Mouse (Mus musculus): ENCODE measurements around the gene Slc35e4.
"Not testable (repeated sequence)": the region's sequence is repeated elsewhere in the genome, so short reads cannot be mapped to it uniquely, and the experiment has no call there.

Slc35e4 gene

DNA sequence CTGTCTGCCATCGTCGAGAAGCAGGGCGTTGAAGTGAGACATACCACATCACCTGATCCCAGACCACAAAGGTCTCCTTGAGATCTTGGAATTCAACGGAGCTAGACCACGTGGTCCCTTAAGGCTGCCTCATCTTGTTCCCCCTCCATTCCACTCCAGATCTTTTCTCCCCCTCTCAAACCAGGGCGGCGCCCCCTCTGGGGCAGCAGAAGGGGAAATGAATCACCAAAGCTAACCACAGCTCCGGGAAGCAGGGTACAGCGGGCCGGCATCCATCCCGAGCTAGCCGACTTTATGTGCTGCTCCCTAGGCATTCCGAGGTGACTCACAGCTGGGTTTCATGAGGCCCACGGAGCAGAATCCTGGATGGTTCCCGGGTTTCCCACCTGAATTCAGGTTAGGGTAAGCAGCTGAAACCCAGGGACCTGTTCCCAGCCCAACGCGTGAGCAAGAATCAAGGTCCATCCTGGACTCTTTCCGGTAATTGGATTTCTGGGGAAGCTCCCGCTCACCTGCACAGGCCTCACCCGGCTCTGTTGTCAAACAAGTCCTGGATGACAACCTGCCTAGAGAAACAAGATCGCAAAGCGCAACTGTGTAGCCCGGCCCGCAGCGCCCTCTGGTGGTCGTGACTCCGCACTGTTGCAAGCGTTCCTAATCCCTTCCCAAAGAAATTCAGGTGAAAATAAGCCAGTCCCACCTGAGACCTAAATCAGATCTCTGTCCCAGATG, at the start of gene Slc35e4:
Gene Slc35e4, minus strand, starts transcription at position 556 of the 732 bp plus-strand sequence.
- peak; percentile 57 for DNase-seq (ENCODE audit: low spot score)

DNA sequence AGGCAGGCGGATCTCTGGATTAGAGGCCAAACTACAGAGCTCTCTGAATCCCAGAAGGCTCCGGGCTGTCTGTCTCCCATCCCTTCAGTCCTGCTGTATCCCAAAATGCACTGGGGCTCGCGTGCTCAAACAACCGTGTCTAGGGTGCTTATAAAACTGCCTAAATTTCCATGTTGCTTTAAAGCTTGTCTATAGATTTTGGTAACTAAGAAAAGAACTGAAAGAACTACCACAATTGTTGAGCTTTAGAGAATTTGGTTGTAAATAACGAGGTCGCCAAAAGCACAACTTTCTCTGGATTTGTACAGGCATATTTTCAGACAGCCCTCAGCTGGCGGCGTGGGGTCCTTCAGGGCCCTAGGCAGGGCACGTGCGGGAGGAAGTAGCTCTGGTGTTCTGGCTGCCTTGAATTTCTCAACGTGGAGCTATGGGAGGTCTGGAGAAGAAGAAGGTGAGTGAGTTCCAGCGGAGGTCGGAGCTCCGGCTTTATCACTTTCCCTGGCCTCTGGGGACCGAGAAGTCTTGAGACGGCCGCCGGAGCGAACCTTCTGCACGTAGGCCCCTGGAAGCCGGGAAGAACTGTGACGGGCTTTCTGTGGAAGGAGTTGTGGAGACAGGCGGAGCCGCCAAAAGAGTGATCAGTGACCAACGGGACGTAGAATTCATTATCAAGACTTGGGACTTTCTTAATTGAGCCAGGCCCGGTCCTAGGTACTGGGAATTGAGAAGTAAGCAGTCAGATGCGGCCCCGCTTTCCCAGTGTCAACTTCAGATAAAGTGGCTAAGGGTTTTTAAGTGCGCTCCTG, 49.3 kb upstream of the Slc35e4 start, which contains the start of gene Pes1:
Gene Pes1, plus strand, starts transcription at position 366 of the 806 bp plus-strand sequence.
- DNase-seq (ENCODE audit: low spot score): no peak

DNA sequence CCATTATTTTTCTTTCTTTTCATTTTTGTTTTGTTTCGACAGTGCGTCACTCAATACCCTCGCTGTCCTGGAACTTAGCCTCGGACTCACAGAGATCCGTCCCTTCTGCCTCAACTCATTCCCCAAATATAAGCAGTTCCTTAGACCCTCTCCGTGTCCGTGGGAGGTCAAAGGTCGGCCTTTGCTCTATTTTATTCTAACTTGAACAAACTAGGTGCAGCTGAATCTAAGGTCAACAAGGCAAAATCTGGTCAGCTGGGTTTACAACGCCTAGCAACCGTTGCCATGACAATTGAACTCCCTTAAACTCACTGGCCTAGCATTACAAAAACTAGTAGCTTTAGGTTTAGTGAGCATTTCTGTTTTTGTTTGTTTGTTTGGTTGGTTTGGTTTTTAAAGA, 48.7 kb upstream of the Slc35e4 start:
- no peak for DNase-seq (ENCODE audit: low spot score)

DNA sequence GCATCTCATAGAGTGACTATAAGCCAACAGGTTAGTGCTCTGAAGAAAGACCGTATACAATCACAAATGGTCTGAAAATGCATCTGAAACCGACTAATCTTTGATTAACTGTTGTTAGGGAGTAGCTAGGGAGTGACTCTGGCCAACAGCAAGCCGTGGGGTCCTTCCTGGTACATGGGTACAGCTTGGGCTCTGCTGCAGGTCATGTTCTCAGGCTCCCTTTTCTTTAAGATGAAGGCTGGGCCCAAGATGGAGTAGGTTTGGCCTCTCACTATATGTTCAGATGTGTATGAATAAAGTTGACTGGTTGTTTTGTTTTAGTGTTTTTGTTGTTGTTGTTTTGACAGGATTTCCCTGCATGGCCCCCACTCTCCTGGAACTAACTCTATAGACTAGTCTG, 47.3 kb upstream of the Slc35e4 start:
- DNase-seq (ENCODE audit: low spot score): no peak

DNA sequence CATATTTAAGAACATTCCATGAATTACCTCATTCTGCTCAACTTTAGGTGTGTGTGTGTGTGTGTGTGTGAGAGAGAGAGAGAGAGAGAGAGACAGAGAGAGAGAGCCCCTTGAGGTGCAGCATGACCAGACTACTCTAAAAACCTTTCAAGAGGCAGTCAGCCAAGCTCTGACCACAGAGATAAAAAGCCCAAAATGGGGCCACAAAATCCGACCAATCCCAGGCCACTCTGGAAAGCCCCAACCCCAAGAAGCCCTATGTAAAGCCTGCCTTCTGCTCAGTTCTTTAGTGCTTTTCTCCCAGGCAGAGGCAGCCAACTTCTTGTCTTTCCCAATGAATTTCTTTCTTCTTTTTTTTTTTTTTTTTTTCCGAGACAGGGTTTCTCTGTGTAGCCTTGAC, 46.4 kb upstream of the Slc35e4 start:
- no peak for DNase-seq (ENCODE audit: low spot score)

DNA sequence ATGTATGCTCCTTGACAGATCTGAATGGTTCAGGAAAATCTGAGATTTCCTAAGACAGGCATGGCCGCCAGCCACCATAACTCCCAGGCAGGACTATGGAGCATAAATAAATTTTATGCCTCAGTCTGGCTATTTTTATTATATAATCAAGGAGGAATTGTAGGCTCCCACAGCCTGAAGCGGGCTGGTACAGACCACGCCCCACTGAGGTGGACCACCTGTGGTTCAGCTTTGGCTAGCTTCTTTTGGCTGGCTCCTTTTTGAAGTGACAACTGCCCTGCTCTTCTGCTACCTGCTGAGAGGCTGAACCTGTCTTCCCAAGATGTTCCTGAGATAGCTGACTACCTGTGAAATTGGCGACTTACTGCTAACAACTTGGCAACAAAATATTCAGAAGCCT, 40.9 kb upstream of the Slc35e4 start:
- not testable (repeated sequence) for DNase-seq (ENCODE audit: low spot score)

DNA sequence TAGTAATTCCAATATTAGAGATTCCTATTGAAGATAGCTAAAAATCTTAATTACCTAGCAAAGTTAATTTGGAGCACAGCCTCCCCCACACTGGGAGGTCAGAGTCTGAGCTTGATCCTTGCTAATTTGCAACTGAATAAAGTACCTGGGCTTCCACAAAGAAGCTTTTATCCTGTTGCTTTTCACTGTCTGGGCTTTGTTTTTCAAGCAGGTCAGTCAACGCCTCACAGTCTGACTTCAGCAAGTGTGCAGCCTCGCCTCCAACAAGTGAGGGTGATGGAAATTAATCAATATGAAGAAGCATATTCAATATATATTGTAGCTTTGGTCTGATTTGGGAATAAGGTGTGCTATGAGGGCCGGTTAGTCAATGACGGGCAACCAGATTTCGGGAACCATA, 40.4 kb upstream of the Slc35e4 start:
- DNase-seq (ENCODE audit: low spot score): not testable (repeated sequence)

DNA sequence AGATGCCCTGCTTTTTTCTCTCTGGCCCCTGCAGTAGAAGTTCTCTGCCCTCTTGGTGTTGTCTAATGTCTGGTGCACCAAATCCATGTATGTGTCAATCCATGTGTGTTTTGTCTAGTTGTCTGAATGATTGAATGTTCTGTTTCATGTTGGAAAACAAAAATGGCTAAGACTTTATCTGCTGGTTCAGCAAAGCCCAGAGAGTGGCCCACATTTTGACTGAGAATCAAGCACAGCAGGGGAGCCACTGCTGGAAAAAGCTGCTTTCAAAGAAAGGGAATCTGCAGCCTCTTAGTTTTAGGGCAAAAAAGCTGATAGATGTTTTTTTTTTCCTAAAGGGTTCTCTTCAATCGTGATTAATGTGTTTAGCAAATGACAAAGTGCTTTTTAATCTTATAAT, 31.9 kb upstream of the Slc35e4 start:
- DNase-seq (ENCODE audit: low spot score): no peak

DNA sequence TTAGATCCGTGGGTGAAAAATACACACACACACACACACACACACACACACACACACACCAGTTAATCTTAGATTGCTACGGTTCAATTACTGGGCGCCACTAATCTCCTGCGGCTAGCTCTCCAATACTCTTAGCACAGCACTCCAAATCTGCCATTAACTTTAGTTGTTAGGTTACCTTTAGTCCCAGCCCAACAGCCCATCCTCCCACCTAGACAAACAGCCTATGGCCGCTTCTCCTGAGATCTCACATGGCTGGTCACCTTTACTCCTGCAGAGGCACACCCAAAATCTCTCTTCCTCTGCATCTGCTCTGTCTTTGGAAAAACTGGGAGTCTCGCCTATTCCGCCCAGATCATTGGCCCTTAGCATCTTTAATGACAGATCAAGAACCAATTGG, 26.9 kb upstream of the Slc35e4 start:
- no peak for DNase-seq (ENCODE audit: low spot score)

DNA sequence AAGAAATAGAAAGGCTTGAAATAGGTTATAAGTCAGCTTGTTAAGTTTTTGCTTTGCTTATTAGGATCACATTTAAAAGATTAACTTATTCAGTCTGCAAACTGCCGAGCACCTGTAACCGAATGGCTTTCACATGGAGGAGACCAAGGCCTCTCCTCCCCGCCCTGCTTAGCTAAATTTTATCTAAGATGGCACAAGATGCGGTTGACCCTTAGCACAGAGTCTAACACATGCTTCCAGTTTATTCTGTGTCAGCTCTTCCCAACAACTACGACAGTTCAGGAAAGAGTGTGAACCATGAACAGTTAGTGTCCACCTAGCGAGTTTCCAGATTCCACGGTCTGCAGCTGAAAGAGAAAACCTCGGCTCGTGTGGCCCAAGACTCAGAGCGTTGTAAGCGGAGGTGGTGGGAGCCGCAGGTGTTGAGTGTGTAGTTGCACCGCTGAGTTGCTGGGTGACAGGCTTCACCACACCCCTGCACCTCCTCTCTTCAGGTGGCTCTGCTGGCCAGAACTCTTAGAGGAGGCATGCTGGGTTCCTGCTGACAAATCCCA, 22.9 kb upstream of the Slc35e4 start:
- no peak for DNase-seq (ENCODE audit: low spot score)

DNA sequence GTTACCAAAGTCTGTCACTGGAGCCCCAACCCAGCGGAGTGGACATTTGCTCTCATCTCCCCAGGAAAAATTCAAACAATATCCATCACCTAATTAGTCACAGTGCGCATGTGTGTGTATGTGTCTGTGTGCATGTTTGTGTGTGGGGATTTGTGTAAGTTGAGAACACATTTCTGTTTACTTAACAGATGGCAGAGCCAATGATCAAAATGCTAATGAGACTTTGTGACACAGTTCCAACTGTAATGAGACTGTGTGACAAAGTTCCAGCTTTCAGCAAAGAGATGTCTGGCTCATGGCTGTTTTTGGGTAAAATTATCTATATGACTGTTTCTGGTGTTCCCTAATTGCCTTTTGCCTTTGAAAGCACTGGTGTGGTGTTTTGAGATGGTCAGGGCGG, 21.9 kb upstream of the Slc35e4 start:
- DNase-seq (ENCODE audit: low spot score): no peak

DNA sequence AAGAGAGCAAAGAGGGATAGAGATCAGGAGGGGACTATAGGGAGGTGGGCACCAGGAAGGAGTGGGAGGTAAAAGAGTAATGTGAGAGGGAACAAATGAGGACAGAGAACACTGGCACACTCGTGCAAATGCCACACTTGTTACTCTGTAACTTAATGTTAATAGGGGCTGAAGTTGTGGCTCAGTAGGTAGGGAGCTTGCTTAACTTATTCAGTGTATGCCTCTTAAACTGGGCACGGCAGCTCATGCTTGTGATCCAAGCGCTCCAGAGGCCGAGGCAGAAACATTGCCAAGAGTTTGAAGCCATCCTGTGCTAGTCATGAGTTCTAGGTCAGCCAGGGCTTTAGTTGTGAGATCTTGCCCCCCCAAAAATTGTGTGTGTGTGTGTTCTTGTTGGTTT, 20.7 kb upstream of the Slc35e4 start:
- no peak for DNase-seq (ENCODE audit: low spot score)

DNA sequence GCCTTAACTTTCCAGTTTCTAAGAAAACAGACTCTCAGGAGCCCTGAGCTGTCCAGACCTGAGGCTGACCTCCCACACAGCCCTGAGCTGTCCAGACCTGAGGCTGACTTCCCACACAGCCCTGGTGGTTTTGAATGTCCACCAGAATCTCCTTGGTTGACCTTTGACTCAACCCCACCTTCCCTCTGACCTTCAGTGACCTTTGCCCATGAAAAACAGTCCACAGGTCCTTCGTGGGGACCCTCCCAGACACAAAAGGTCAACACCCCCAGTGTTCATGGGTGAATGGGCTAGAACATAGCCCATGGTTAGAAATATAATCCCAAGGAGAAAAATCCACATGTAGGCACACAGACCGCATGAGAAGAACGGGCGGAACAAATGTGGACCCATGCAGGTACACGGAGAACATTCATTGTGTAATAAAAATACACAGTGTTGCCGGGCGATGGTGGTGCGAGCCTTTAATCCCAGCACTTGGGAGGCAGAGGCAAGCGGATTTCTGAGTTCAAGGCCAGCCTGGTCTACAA, 19.4 kb upstream of the Slc35e4 start:
- DNase-seq (ENCODE audit: low spot score): no peak

DNA sequence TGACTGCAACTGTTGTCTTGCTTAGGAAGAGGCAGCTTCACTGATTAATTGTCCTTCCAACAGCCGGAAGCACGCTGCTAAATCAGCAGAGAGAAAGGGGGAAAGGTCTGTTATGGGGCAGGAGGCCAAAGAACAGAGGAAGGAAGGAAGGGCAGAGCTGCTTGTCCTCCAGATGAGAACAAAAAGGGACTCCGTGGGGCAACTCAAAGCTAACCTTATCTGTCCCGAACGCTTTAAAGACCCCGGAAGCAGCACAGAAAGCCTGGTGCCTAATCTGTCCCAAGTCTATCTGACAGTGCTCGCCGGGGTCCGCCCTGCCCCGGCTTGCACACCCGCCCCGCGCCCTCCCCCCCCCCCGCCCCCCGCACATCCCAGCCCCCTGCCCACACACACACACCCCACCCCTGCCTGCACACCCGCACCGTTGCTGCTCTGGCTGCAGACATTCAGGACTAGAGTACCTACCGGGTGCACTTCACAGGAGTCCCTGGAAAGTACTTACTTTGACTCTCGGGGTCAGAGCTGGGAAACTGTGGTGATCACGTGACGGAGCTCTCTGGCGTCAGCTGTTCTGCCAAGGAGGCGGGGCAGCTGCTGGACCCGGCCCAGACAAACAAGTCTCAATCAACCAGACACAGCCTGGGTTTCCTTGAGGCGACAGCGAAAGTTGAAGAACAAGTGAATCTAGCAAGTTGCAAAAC, 17.2 kb upstream of the Slc35e4 start, which contains the start of gene Tcn2:
Gene Tcn2, minus strand, starts transcription at position 649 of the 701 bp plus-strand sequence.
- no peak for DNase-seq (ENCODE audit: low spot score)

DNA sequence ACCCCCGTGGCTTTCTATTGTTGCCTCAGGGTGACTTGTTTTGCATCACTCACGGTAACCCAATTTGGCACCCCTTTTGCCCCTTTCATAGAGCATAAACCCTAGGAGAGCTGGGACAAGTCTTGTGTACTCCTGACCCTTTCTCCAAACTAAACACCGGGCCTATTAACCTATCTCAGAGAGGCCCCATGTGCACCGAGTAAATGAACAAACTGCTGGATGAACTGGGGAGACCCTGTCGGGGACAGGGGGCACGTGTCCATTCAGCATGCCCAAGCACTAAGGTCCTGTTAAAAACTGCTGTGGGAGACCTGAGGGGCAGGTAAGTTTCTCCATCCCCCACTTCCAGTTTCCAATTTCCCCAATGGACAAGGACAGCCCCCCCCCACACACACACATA, 16.5 kb upstream of the Slc35e4 start:
- DNase-seq (ENCODE audit: low spot score): no peak

DNA sequence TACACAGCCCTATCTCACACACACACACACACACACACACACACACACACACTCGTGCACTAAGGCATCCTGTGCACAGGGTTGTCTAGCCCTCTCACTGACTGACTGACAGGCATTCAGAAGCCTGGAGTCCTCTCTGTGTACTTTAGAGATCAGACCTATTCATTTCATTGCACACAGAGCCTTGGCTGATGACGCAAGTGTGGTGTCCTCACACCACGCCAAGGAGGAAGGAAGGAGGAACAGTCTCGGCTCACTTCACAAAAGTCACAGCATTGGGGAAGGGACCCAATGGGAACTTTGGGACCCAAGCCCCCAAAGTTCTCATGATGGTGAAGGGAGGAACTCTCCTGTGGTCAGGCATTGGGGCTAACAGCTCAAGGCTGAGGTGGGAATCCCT, 15.6 kb upstream of the Slc35e4 start:
- DNase-seq (ENCODE audit: low spot score): no peak

DNA sequence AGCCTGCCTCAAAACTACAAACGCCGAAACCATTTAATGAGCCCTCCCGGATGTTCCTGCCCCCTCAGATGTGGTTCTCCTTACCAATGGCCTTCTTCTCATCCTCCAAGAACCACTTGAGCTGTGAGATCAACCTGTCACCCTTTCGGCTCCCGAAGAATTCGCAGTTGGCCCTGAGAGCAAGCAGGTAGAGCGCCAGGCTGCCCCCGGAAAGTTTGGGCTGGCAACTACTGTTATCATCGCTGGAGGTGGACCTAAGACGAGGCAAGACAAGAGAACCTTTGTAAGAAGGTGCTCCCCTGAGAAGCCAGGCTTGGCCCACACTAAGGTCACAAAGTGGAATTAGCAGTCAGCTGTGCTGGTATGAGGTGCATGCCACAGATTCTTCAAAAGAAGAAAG, 11.5 kb upstream of the Slc35e4 start:
- DNase-seq (ENCODE audit: low spot score): no peak

DNA sequence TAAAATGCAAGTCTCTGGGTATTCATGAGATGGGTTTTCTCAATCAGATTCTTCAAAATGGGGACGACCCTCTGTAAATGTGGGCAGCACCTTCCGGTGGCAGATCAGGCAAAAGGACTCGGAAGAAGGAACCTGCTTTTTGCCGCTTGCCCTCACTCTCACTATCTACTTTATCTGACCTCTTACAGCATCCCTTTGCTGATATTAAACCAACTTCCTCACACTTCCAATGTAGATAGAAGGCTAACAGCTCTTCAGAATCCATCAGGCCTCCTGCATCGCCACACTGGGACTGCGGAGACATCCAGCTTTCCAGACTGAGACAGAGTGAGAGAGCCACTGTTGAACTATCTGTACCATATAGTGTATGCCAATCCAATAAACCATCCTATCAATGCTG, 8.3 kb upstream of the Slc35e4 start:
- no peak for DNase-seq (ENCODE audit: low spot score)

DNA sequence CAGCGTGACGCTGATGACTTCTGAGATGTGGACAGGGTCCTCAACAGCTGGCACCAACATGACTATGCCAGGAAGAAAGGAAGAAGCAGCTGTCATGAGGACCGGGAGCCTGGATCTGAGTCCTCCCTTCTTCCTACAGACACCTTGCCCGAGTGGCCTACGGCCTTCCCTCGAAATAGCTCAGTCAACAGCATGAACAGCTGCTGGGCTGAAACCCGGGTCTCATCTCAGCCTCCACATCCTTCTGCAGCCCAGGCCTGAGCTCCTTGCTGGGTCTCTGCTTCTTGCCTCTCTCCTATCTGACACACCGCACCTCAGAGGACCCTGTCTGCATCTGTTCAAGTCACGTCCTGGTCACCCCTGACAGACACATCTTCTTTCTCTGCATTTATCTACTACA, 7.7 kb upstream of the Slc35e4 start:
- no peak for DNase-seq (ENCODE audit: low spot score)

DNA sequence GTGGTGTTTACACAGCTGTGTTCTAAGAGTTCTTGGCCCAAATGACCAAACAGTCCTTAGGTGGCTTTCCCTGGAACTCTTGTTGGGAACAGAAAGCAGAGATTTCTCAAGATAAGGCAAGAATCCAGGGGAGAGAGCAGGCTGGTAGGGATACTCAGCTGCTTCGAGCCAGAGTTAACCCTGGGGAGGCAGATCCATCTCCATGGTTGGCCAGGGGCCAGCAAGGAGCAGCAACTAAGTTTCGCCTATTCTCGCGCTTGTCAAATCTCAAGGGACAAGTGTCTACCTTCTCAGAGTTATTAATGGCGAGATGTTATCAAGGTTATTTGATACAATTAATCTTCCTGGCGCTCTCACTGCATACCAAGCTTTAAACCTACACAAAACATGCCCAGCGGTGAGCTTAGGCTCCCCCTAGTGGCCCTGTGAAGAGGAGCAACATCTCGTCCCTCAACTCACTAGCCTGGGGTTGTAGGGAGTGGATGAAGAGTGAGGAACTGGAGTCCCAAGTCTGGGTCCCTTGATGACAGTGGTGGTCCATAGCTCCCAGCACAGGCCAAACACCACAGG, 6.9 kb upstream of the Slc35e4 start:
- DNase-seq (ENCODE audit: low spot score): no peak

DNA sequence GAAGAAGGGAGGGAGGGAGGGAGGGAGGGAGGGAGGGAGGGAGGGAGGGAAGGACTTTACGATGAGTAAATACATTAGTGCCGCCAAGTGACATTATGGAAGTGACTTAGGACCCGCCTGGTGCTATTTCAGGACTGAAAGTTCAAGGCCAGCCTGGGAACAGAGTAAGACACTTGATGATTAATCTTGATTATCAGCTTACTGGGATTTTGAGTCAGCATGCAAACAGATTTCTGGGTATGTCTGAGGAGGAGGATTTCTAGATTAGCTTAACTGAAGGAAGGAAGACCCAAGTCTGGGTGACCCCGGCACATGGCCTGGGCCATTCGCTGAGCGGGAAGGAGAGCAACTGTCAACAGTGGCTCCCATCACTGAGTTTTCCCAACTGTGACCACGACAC, 6.0 kb upstream of the Slc35e4 start:
- DNase-seq (ENCODE audit: low spot score): no peak

DNA sequence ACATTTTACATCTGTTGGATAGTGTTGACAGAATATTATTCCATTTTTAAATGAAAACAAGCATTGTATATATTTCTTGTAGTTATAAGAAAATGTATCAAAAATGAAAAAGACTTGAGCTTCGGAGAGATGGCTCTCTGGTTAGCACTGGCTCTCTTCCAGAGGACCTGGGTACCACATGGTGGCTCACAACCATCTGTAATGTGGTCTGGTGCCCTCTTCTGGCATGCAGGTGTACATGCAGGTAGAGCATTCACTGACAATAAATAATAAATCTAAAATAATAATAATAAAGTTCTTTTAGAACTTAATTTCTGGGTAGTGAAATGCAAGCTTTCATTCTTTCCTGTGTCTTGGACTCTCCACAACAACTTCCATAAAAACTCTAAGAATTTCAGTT, 4.3 kb upstream of the Slc35e4 start:
- DNase-seq (ENCODE audit: low spot score): no peak

Data from urinary bladder, postnatal 10 days (tissue).